Mouse (Mus musculus): ENCODE measurements around the gene Bloc1s1. TPM values are rescaled to one million over a fixed set of nuclear protein-coding genes. Genes with fewer than 3 reads are reported as not detected.
A peak's percentile ranks its signal among the peaks of the same experiment; 100 is the strongest.

Bloc1s1 gene
- polyA plus RNA-seq, 2 experiments, result 95.9 to 99.2 TPM

DNA sequence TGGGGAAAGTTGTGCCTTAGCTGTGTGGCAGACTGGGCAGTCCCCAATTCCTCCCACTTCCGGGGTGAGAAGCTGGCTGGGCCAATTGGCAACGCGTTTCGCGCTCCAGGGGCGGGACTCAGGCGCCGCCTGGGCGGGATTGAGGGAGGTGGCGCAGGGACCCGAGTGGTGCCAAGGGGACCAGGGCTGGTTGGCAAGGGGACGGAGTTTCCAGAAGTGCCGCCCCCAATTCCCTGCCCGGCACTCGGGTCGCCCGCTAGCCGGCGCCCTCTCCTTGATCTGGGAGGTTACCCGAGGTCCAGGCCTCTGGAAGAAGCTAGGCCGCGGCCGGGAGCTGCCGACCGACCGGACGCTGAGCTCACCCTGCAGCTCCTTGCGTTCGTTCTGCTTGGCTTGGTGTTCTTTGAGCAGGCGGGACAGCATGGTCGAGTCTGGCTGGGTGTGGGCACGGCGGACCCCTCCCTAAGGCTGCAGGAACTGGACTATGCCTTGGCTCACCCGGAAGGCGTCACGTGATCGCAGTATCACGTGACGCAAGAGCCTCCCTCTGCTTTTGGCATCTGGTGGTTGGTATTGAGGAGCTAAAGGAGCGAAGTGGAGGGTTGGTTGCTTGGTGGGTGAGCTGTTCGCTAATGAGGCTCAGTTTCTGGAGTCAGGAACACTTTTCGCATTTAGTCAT, 683 bp downstream of the Bloc1s1 start:
- Histone ChIP-seq H3K9ac (replicated peaks) (peak overlapping the region; percentile 91), H3K4me2 (ENCODE audit: low read depth) (peak overlapping the region; percentile 80), H3K4me3 (ENCODE audit: insufficient read depth in 1 of 2, low read depth in 2 of 2, low read length in 2 of 2) (peak overlapping the region; percentile 69 to 97), H3K27ac (peak overlapping the region; percentile 69), H3K4me1 (replicated peaks; ENCODE audit: control insufficient read depth in 2 of 2, insufficient read depth in 2 of 2, low read length in 1 of 2) (peaks cover 12 to 17% of the 10 kb centered on the region in 2 experiments), H3K27me3 (ENCODE audit: control insufficient read depth, insufficient read depth, low read length) (no peaks in the 10 kb centered on the region; the same call in 1 of the 2 replicates), H3K9me3 (ENCODE audit: control insufficient read depth, low read length) (no peaks in the 10 kb centered on the region), H3K36me3 (replicated peaks; ENCODE audit: control insufficient read depth, insufficient read depth, low read depth) (no peaks in the 10 kb centered on the region)
- TF ChIP-seq CTCF (IDR thresholded peaks at IDR 0.05; ENCODE audit: low read depth) (peak; percentile 28), EP300 (IDR thresholded peaks at IDR 0.05; ENCODE audit: low read depth) (no peak)
- WGBS (ENCODE audit: insufficient replicate concordance), result under 1% methylated on average over 42 of the region's 42 CpGs
- ATAC-seq (ENCODE audit: insufficient read depth) (peak; percentile 98), DNase-seq (ENCODE audit: low read depth in 3 of 3, low spot score in 3 of 3) (peak; percentile 75 to 78 (median 78))

DNA sequence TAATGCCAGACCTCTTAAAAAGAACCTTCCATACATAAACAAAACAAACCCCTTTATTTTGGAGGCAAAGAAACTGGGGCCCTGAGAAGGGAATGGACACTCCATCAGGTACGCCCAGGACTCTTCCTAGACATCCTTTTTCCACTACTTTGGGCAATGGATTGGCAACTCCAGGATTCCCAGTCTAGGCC, 1.1 kb downstream of the Bloc1s1 start, which contains the start of gene Rdh5:
TSS of gene Rdh5 (minus strand) at position 67 of the 191 bp plus-strand sequence.
- Histone ChIP-seq H3K4me2 (ENCODE audit: low read depth) (peak within 1 kb of the TSS; percentile 80), H3K27me3 (ENCODE audit: control insufficient read depth, insufficient read depth, low read length) (no peaks in the 10 kb centered on the region; the same call in 1 of the 2 replicates), H3K9me3 (ENCODE audit: control insufficient read depth, low read length) (no peaks in the 10 kb centered on the region), H3K36me3 (replicated peaks; ENCODE audit: control insufficient read depth, insufficient read depth, low read depth) (no peaks in the 10 kb centered on the region), H3K9ac (replicated peaks) (peak within 1 kb of the TSS; percentile 91), H3K4me1 (replicated peaks; ENCODE audit: control insufficient read depth in 2 of 2, insufficient read depth in 2 of 2, low read length in 1 of 2) (peaks cover 12 to 17% of the 10 kb centered on the region in 2 experiments), H3K27ac (peak within 1 kb of the TSS; percentile 69), H3K4me3 (ENCODE audit: insufficient read depth in 1 of 2, low read depth in 2 of 2, low read length in 2 of 2) (peak within 1 kb of the TSS; percentile 69 to 97)
- ATAC-seq (ENCODE audit: insufficient read depth) (no peak), DNase-seq (ENCODE audit: low read depth in 3 of 3, low spot score in 3 of 3) (no peak)
- no peak for TF ChIP-seq EP300 (IDR thresholded peaks at IDR 0.05; ENCODE audit: low read depth)
- TF ChIP-seq CTCF (IDR thresholded peaks at IDR 0.05; ENCODE audit: low read depth), result no peak
- 14% methylated on average over 1 of the region's 1 CpGs for WGBS (ENCODE audit: insufficient replicate concordance)

DNA sequence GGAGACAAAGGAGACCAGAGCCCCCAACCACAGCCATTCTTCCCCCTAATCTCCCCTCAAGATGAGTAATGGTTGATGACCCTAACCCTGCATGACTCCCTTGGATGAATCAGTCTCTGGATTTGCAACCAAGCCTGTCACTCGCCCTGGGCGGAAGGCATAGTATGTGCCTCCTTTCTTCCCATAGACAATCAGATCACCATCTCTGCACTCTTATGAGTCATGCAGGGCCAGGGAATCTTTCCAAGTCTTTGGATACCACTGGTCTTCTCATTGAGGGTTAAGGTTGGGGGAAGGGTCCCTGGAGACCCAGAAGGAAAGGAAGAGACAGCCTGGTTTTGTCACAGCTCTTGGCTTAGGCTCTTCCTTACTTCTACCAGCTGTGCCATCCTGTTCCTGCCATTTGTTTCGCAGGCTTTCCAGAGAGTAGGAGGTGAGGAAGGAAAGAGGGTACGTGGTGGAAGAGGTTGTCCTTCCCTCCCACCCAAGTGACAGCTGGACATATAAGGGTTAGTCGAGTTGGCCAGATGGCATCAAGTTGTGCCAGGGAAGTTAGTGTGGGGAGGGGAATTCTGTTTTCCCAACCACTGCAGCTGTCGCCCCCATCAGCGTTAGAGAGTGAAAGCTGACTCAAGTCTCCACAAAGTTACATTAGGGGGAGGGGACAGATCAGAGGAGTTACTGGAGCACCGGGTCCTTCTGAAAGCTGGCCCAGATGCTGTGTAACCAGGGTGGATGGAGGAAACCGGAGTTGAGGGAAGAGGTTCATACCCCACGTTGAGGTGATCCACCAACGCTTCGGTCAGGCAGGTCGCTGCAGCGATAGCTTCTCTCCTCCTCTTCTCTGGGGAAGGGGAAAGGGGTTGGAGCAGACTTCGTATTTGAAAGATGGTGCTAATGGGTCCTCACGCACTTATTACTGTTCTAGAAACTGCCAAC, 1.7 kb downstream of the Bloc1s1 start:
- Histone ChIP-seq H3K9ac (replicated peaks) (peak overlapping the region; percentile 91), H3K9me3 (ENCODE audit: control insufficient read depth, low read length) (no peaks in the 10 kb centered on the region), H3K4me3 (ENCODE audit: insufficient read depth in 1 of 2, low read depth in 2 of 2, low read length in 2 of 2) (peak overlapping the region; percentile 69 to 97), H3K36me3 (replicated peaks; ENCODE audit: control insufficient read depth, insufficient read depth, low read depth) (no peaks in the 10 kb centered on the region), H3K4me2 (ENCODE audit: low read depth) (peak overlapping the region; percentile 80), H3K27me3 (ENCODE audit: control insufficient read depth, insufficient read depth, low read length) (no peaks in the 10 kb centered on the region), H3K27ac (no peak overlapping the region), H3K4me1 (replicated peaks; ENCODE audit: control insufficient read depth in 2 of 2, insufficient read depth in 2 of 2, low read length in 1 of 2) (peaks cover 12 to 17% of the 10 kb centered on the region in 2 experiments)
- DNase-seq (ENCODE audit: low read depth in 3 of 3, low spot score in 3 of 3) (no peak), ATAC-seq (ENCODE audit: insufficient read depth) (no peak)
- no peak for TF ChIP-seq CTCF (IDR thresholded peaks at IDR 0.05; ENCODE audit: low read depth)
- no peak for TF ChIP-seq EP300 (IDR thresholded peaks at IDR 0.05; ENCODE audit: low read depth)
- WGBS (ENCODE audit: insufficient replicate concordance), result 72% methylated on average over 16 of the region's 16 CpGs

DNA sequence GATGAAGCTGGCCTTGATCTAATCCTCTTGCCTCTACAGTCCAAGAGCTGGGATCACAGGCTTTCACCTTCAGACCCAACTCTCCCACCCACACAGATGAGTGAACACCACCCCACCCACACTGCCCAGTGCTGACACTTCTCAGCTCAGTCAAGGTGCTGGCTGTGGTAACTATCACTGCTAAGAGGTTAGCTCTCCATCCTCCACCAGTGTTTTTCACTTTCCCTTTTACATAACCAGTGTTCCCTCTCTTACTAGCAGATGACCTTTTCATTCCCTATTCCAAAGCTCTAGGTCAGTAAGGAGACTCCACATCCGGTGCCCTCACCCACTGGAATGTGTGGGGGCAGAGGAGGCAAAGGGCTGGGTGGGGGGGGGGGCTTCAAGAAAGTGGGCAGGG, 2.6 kb downstream of the Bloc1s1 start:
- Histone ChIP-seq H3K4me3 (ENCODE audit: insufficient read depth in 1 of 2, low read depth in 2 of 2, low read length in 2 of 2) (no peak overlapping the region), H3K9ac (replicated peaks) (no peak overlapping the region), H3K4me1 (replicated peaks; ENCODE audit: control insufficient read depth in 2 of 2, insufficient read depth in 2 of 2, low read length in 1 of 2) (peaks cover 12 to 17% of the 10 kb centered on the region in 2 experiments), H3K4me2 (ENCODE audit: low read depth) (no peak overlapping the region), H3K9me3 (ENCODE audit: control insufficient read depth, low read length) (no peaks in the 10 kb centered on the region), H3K27ac (no peak overlapping the region), H3K36me3 (replicated peaks; ENCODE audit: control insufficient read depth, insufficient read depth, low read depth) (no peaks in the 10 kb centered on the region), H3K27me3 (ENCODE audit: control insufficient read depth, insufficient read depth, low read length) (no peaks in the 10 kb centered on the region)
- no peak for TF ChIP-seq CTCF (IDR thresholded peaks at IDR 0.05; ENCODE audit: low read depth)
- no peak for TF ChIP-seq EP300 (IDR thresholded peaks at IDR 0.05; ENCODE audit: low read depth)
- 52% methylated on average over 1 of the region's 1 CpGs for WGBS (ENCODE audit: insufficient replicate concordance)
- DNase-seq (ENCODE audit: low read depth in 3 of 3, low spot score in 3 of 3) (no peak), ATAC-seq (ENCODE audit: insufficient read depth) (no peak)

DNA sequence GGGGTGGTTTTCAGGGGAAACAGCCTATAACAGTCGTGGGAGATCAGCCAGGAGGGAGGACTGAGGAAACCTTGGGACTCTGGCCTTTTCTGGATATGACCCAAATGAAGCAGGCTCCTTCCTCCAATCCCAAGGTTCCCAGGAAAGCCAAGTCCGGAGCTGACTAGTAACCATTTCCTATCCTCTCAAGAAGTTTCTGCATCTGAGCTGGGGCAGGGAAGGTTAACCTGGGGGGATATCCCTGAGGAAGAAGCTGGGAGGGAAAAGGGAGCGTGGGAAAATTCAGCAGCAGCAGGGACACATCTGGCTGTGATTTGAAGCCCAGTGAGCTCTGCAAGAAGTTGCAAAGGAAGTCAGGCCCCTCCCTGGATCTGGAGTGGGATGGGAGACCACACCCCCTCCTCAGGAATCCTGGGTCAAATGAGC, 3.1 kb downstream of the Bloc1s1 start:
- WGBS (ENCODE audit: insufficient replicate concordance), result 56% methylated on average over 3 of the region's 3 CpGs
- no peaks in the 10 kb centered on the region for H3K9me3 ChIP-seq (ENCODE audit: control insufficient read depth, low read length)
- no peak overlapping the region for H3K4me2 ChIP-seq (ENCODE audit: low read depth)
- no peaks in the 10 kb centered on the region for H3K27me3 ChIP-seq (ENCODE audit: control insufficient read depth, insufficient read depth, low read length)
- TF ChIP-seq CTCF (IDR thresholded peaks at IDR 0.05; ENCODE audit: low read depth) (no peak), EP300 (IDR thresholded peaks at IDR 0.05; ENCODE audit: low read depth) (no peak)
- DNase-seq (ENCODE audit: low read depth in 3 of 3, low spot score in 3 of 3) (no peak), ATAC-seq (ENCODE audit: insufficient read depth) (no peak)
- H3K9ac ChIP-seq (replicated peaks), result no peak overlapping the region
- peaks cover 12 to 17% of the 10 kb centered on the region in 2 experiments for H3K4me1 ChIP-seq (replicated peaks; ENCODE audit: control insufficient read depth in 2 of 2, insufficient read depth in 2 of 2, low read length in 1 of 2)
- no peak overlapping the region for H3K27ac ChIP-seq
- no peaks in the 10 kb centered on the region for H3K36me3 ChIP-seq (replicated peaks; ENCODE audit: control insufficient read depth, insufficient read depth, low read depth)
- H3K4me3 ChIP-seq (ENCODE audit: insufficient read depth in 1 of 2, low read depth in 2 of 2, low read length in 2 of 2), result no peak overlapping the region

Data from liver, embryonic 14.5 days (tissue).